Comparison of ENCODE assay signal across 30 mouse cellular contexts in the genomic region with DNA sequence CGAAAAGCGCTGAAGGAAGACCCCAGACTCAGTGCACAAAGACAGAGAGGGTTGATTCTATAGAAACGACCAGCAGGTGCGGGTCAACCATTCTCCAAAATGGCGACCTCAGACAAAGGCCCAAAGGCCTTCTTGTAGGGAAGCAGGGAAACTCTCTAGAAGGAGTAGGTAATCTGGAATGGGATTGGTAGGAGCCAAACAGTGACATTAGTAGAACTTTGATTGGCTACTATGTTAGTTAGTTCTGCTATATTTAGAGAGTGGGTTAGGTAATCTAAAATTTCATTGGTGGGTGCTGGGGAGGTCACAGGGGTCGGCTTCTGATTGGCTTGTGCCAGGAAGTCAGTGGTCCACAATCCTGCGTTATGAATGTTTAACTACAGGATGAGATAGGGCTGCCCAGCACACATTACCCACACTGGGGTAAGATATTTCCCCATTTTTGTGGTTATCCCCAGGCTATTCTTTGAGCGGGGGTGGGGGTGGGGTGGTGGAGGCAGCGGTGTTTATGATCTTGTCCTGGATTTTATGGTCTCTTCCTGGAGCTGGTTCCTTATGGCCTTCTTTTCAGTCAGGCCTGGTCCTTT. TPM values are rescaled to one million over a fixed set of nuclear protein-coding genes. Genes with fewer than 3 reads are reported as not detected.
A peak's percentile ranks its signal among the peaks of the same experiment; 100 is the strongest.
DNase-seq lines count a peak whose midpoint lies in the region; ATAC-seq and TF ChIP-seq lines count a peak whose summit lies in the region.
"Had no signal": no experiment of that assay in that cellular context is flagged by ENCODE, and none has a peak within 500 bp of the region (broad histone marks: within the 10 kb centered on the region; RNA-seq: fewer than 3 reads in every experiment).

No protein-coding gene starts in this region.

- no peak overlapping the region for H3K9ac ChIP-seq in liver, embryonic 14.5 days (replicated peaks)
- no peak overlapping the region for H3K9ac ChIP-seq in forebrain, embryonic 14.5 days (ENCODE audit: low read length)
- H3K9ac ChIP-seq: forebrain, embryonic 12.5 days; heart, embryonic 12.5 days; hindbrain, embryonic 14.5 days; midbrain, embryonic 15.5 days; neural tube, embryonic 15.5 days had no signal

- H3K36me3 ChIP-seq in liver, embryonic 14.5 days (replicated peaks; ENCODE audit: control insufficient read depth, insufficient read depth, low read depth): no peaks in the 10 kb centered on the region
- H3K36me3 ChIP-seq in forebrain, embryonic 14.5 days (ENCODE audit: control insufficient read depth, insufficient read depth, low read length): no peaks in the 10 kb centered on the region
- H3K36me3 ChIP-seq: forebrain, embryonic 12.5 days; heart, embryonic 12.5 days; midbrain, embryonic 10.5 days; midbrain, embryonic 15.5 days; neural tube, embryonic 15.5 days had no signal

- TF ChIP-seq EP300 in liver, embryonic 14.5 days (IDR thresholded peaks at IDR 0.05; ENCODE audit: low read depth): no peak

- no peak for TF ChIP-seq CTCF in liver, embryonic 14.5 days (IDR thresholded peaks at IDR 0.05; ENCODE audit: low read depth)

- H3K9me3 ChIP-seq in liver, embryonic 14.5 days (ENCODE audit: control insufficient read depth, low read length): no peaks in the 10 kb centered on the region
- no peaks in the 10 kb centered on the region; the same call in 1 of the 2 replicates for H3K9me3 ChIP-seq in forebrain, embryonic 14.5 days (replicated peaks; ENCODE audit: control insufficient read depth, low read length)
- H3K9me3 ChIP-seq: forebrain, embryonic 12.5 days; heart, embryonic 12.5 days; midbrain, embryonic 10.5 days; midbrain, embryonic 15.5 days; neural tube, embryonic 15.5 days had no signal

- 46% methylated on average over 9 of the region's 9 CpGs for WGBS in liver, embryonic 14.5 days (ENCODE audit: insufficient replicate concordance)
- WGBS in forebrain, embryonic 14.5 days: 94% methylated on average over 9 of the region's 9 CpGs

- 0 out of 4 replicates have a peak, but pooled peaks cover 0 to 2% of the 10 kb centered on the region in 2 experiments for H3K4me1 ChIP-seq in liver, embryonic 14.5 days (replicated peaks; ENCODE audit: control insufficient read depth in 2 of 2, insufficient read depth in 2 of 2, low read length in 1 of 2)
- no peaks in the 10 kb centered on the region for H3K4me1 ChIP-seq in forebrain, embryonic 14.5 days (ENCODE audit: control insufficient read depth, insufficient read depth, low read length)

- H3K27ac ChIP-seq in liver, embryonic 14.5 days: no peak overlapping the region
- no peak overlapping the region for H3K27ac ChIP-seq in forebrain, embryonic 14.5 days (ENCODE audit: low read depth, low read length)
- H3K27ac ChIP-seq: forebrain, embryonic 12.5 days; hindbrain, embryonic 14.5 days; macrophage; midbrain, embryonic 10.5 days; midbrain, embryonic 15.5 days; neural tube, embryonic 15.5 days had no signal

- DNase-seq in liver, embryonic 14.5 days (ENCODE audit: low read depth in 3 of 3, low spot score in 3 of 3): no peak
- DNase-seq in liver (no peak), R1 (ENCODE audit: low read depth, low spot score) (peak; percentile 85)
- no peak for DNase-seq in forebrain, embryonic 14.5 days (ENCODE audit: low spot score)
- no peak for DNase-seq in spleen, postnatal 36 days (ENCODE audit: low spot score in 2 of 2)
- DNase-seq in embryo, embryonic 11 days: no peak
- DNase-seq: adrenal gland, adult 2 months; adrenal gland, postnatal 36 days; cerebellum, adult 9-10 months; gastrocnemius, postnatal 14 days; heart, postnatal 4 days; kidney, adult 9 months; kidney, postnatal 14 days; left cerebral cortex, postnatal 4 days; lung, adult 2 months; lung, postnatal 10 days; retina, postnatal 1 day; right cerebral cortex, postnatal 14 days; thymus, postnatal 14 days had no signal

- no peak overlapping the region for H3K4me2 ChIP-seq in liver, embryonic 14.5 days (ENCODE audit: low read depth)
- no peak overlapping the region for H3K4me2 ChIP-seq in forebrain, embryonic 14.5 days (ENCODE audit: low read length)
- H3K4me2 ChIP-seq: forebrain, embryonic 12.5 days; heart, embryonic 12.5 days; hindbrain, embryonic 14.5 days; midbrain, embryonic 15.5 days; neural tube, embryonic 15.5 days had no signal

- no peaks in the 10 kb centered on the region for H3K27me3 ChIP-seq in liver, embryonic 14.5 days (ENCODE audit: control insufficient read depth, insufficient read depth, low read length)
- H3K27me3 ChIP-seq in forebrain, embryonic 14.5 days (replicated peaks; ENCODE audit: control insufficient read depth, insufficient read depth, low read length): no peaks in the 10 kb centered on the region
- H3K27me3 ChIP-seq: forebrain, embryonic 12.5 days; heart, embryonic 12.5 days; midbrain, embryonic 15.5 days; neural tube, embryonic 15.5 days had no signal

- peak; percentile 23; the same call in 1 of the 2 replicates for ATAC-seq in liver, embryonic 14.5 days (ENCODE audit: insufficient read depth)
- ATAC-seq in common myeloid progenitor, adult 5-6 weeks (replicated peaks; ENCODE audit: low read depth, poor library complexity, severe bottlenecking): peak; percentile 79
- ATAC-seq in megakaryocyte progenitor cell, adult 5-6 weeks (replicated peaks; ENCODE audit: poor library complexity): peak; percentile 68
- no peak for ATAC-seq in forebrain, embryonic 14.5 days
- ATAC-seq: intestine, postnatal 0 days; midbrain, embryonic 15.5 days had no signal

- H3K4me3 ChIP-seq in liver, embryonic 14.5 days (ENCODE audit: insufficient read depth in 1 of 2, low read depth in 2 of 2, low read length in 2 of 2): no peak overlapping the region
- no peak overlapping the region for H3K4me3 ChIP-seq in forebrain, embryonic 14.5 days (ENCODE audit: low read depth, low read length)
- H3K4me3 ChIP-seq: erythroblast, embryonic 14.5 days; forebrain, embryonic 12.5 days; heart, embryonic 12.5 days; midbrain, embryonic 10.5 days; midbrain, embryonic 15.5 days; neural tube, embryonic 15.5 days had no signal

RNA-seq across cellular contexts. Expression of gene Prdm2, which starts 26.9 kb away (rescaled TPM):
- 3.3 and 3.6 TPM in 2 replicates for polyA plus RNA-seq in liver, embryonic 14.5 days (2012; rRNA removed)
- 2.7 TPM in 2 replicates for polyA plus RNA-seq in liver, embryonic 14.5 days (2014; fragmentation: Nextera tagmentation; extraction: Ambion mirVana)
- total RNA-seq in common myeloid progenitor, adult 5-6 weeks (2017): 10.1 and 15.4 TPM in 2 replicates
- total RNA-seq in megakaryocyte progenitor cell, adult 5-6 weeks (2015): 16.1 and 16.5 TPM in 2 replicates
- total RNA-seq in megakaryocyte progenitor cell, adult 5-6 weeks (2017): 9.5 and 12.5 TPM in 2 replicates
- 13.1 and 16.7 TPM in 2 replicates for polyA plus RNA-seq in forebrain, embryonic 14.5 days (2014; fragmentation: Nextera tagmentation; extraction: Ambion mirVana)

RNA-seq across cellular contexts. Expression of gene Pdpn, which starts 59.7 kb away (rescaled TPM):
- 0.29 and 0.47 TPM in 2 replicates for polyA plus RNA-seq in liver, embryonic 14.5 days (2012; rRNA removed)
- 0.95 and 1.0 TPM in 2 replicates for polyA plus RNA-seq in liver, embryonic 14.5 days (2014; fragmentation: Nextera tagmentation; extraction: Ambion mirVana)
- not detected in 2 replicates for total RNA-seq in common myeloid progenitor, adult 5-6 weeks (2017)
- total RNA-seq in megakaryocyte progenitor cell, adult 5-6 weeks (2015): not detected in 2 replicates
- not detected in 2 replicates for total RNA-seq in megakaryocyte progenitor cell, adult 5-6 weeks (2017)
- polyA plus RNA-seq in forebrain, embryonic 14.5 days (2014; fragmentation: Nextera tagmentation; extraction: Ambion mirVana): 65.5 and 70.1 TPM in 2 replicates
- polyA plus RNA-seq: erythroblast, embryonic 14.5 days had no signal
